Mouse (Mus musculus) cerebellum, postnatal 14 days (tissue): ENCODE measurements around the gene Rbms1.

Source experiments
- DNase-seq, 2 experiments: peaks; one replicate each; pipeline ENCODE4 v3.0.0; 2021; ENCODE audit warnings: mixed read lengths in 2 of 2

The Rbms1 gene

DNA sequence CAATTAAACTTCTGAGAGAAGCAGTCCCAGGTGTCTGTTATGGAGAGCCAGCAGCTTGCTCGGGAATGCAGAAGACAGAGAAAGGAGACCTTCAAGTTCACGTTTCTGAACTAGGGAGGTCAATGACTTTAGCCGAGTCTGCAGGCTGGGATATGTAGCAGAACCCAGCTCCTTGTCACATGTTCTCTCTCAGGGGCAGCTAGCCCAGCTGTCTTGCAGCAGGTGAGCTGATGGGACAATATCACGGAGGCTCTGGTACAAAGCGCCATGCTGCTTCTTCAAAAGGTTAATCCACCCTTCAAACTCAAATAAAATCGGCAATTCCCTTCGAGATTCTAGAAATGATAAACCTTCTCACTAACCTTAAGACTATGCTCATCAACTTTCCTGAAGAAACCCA is 158.2 kb downstream of the Rbms1 start:
- DNase-seq: no peak

DNA sequence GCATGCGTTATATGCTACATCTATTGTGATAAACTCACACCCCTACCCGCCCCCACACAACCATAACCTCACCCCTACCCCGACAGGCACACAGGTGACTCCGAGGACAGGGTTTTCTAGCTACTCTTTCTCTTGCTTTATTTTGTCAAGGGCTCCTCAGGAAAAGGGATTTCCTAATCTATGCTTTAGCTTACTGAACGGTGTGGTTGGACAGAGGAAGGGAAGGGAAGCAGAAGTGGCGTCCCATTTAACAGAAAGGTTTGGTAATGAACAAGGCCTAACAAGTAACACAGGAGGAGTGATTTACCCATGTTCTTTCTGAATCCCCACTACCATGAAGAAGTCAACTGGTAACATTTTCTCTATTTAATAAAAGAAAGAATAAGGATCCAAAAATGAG is 159.6 kb downstream of the Rbms1 start:
- no peak for DNase-seq

- no peak for DNase-seq
These were observed 160.2 kb downstream of the Rbms1 start for GRCm38 (mm10) chr2:60802828-60803227.

DNA sequence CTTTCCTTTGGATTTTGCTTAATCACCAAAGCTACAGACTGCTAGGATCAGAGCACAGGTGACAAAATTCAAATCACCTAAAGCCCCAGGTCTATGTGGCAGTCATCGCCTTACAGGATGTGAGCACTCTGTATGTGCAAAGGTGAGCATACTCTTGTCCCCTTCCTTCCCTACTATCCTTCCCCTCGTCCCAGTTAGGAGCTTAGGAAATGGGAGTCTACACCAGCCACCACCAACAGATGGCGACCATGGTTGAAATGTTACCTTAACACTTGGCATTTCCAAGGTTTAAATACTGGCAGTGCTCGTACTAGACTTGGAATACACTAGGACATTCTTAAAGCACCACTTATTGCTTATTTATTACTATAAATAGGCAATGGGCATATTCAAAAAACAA is 160.8 kb downstream of the Rbms1 start:
- peak; percentile 71 to 77 for DNase-seq

DNA sequence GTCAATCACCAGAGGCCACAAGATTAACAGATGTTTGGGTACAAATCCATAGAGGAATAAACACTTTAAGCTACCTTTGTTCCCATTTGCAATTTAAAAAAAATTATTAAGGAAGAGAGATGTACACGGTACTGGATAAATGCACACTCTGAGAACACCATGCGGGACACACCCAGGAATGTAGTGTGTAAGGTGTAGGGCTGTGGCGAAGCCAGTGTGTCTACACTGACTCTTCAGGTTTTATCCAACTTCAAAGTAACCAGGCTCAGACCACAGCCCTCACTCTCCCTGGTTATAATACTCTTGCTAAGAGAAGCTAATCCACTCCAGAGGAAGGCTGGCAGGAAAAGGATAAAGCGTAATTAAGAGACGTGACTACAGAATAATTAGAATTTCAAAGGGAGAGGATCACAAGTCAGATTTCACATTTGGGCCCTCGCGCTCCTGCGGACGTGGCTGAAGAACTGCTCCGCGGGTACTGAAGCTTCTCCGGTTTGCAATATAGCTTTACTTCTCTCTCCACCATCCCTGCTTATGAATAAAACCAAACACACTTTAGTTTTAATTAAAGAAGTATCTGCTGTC is 161.3 kb downstream of the Rbms1 start:
- no peak for DNase-seq

DNA sequence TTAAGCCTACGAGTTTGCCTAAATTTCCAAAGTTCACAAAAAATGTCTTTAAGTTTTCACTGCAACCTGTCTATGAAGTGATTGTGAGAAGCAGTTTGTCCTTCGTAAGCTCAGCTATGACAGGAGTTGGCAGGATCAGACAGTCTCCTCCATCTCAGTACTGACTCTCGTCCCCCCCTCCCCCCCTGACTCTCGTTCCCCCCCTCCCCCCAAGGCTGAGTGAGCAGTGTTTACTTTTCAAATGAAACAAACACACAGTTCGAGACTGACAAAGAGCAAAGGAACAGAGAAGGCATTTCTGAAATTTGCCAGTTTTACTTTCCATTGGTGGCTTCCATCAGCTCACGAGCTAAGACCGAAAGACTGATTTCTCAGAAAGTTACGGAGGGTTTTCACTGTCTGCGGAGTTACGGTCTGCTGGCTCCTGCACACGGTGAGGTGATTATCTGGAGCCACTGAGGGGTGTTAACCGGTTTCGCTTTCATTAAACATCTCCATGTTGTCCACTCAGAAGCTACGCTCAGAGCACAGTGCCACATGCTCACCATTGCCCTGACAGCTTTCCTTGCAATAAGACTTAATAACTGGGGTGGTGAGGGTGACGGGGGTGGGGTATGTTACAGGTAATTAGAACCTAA is 162.0 kb downstream of the Rbms1 start:
- no peak for DNase-seq

- no peak for DNase-seq
These were observed 163.2 kb downstream of the Rbms1 start for GRCm38 (mm10) chr2:60799816-60800215.

- no peak for DNase-seq
These were observed 164.0 kb downstream of the Rbms1 start for GRCm38 (mm10) chr2:60798767-60799529.

- peak in 1 of 2 experiments; percentile 24 for DNase-seq
These were observed 165.9 kb downstream of the Rbms1 start for GRCm38 (mm10) chr2:60796969-60797669.

DNA sequence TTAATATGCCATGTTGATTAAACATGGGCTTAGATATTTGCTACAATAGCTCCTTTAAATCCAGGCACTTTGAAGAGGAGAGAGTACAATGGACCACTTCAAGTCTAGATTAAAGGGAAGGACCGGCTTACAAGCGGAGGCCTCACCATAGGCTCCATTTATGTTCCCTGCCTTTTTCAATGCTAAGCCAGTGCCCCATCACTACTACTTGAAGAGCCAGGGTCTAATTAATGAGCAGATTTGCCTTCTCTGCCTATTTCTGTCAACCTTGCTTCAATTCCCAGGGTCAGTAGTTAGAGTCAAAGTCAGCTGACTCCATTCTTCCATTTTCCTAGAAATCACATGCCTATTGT is 166.4 kb downstream of the Rbms1 start:
- DNase-seq: no peak

GRCm38 (mm10) chr2:60795861-60796260 is 167.1 kb downstream of the Rbms1 start:
- no peak for DNase-seq

DNA sequence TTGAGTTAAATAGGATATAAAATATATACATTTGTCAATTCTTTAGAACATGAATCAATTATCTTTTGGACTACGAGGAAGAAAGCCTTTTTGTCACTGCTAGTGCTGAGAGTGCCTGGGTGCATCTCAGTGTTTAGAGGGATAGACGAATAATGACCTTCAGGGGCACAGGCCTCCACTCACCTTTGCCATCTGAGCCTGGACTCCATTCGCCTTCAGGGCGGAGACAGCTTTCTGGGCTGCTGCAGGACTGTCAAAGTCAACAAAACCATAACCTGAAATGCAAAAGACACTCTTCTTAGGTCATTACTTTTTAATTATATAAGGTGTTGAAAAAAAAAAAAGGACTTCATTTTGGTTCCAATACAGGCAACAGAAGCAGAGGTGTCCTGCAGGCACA is 170.5 kb downstream of the Rbms1 start:
- no peak for DNase-seq

GRCm38 (mm10) chr2:60789126-60789525 is 173.9 kb downstream of the Rbms1 start:
- no peak for DNase-seq

DNA sequence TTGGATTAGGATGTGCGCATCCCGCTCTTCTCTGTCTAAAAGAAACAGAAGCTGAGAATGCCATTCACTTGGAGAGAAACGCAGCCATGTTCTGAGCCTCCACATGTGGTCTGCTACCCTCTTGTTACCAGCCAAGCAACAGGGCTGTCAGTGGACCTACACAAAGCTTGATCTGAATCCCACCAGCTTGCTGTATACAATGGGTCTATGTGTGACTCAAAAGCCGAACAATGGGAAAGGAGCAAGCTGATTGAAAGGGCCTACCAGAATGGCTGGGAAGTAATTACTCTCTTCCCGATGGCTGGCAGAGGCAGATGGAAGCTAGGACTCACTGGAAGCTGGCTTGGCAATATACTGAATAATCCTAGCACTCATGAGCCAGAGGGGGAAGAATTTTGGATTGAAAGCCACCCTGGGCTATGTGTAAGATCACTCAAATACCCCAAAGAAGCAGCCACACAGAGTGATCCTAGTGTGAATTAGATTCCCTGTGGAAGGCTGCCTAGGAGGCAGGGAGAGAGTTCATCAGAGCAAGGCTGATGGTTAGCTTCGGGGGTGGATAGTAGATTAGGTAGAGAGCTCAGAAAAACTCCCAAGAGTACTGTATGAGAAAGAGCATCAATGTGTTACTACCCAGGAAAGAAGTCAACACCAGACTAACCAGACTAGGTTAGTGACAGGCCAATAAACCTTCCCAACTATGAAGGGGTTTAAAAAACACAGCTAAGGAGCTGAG is 174.7 kb downstream of the Rbms1 start:
- peak in 1 of 2 experiments; percentile 12 for DNase-seq

DNA sequence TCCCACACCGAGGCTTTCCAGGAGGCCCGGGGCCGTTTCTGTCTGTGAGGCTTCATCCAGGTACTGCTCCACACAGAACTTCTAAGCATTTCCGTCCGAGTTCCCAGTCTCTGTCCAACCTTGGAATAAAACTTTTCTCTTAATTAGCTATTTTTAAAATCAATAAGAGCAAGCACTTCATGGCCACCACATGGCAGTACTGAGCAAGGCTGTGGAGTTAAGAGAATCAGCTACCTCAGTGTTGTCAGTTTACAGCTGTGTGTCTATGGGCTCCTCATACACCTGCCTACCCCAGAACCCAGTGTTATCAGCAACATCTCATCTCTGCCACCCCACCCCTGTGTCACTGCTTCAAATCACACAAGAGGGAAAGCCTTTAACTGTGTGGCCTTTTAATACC is 175.9 kb downstream of the Rbms1 start:
- DNase-seq: no peak

DNA sequence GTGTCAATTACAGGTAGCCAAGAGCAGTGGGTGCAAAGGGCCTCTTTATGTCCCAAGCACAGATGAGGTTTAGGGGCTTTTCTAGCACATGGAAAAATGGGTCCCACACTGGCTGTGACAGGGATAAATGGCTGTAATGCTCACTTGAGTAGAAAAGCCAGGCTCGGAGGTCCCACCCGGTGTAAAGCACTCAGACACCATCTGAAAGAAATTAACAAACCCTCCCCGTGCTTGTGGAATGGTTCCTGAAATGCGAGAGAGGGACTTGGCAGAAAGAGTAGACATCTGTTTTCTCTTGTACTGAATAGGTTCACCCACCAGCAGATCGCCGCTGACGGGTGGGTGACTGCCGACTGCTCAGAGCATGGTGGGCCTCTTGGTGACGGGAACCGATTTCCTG is 176.7 kb downstream of the Rbms1 start:
- peak; percentile 29 to 46 for DNase-seq

GRCm38 (mm10) chr2:60774501-60774900 is 188.5 kb downstream of the Rbms1 start:
- no peak for DNase-seq

DNA sequence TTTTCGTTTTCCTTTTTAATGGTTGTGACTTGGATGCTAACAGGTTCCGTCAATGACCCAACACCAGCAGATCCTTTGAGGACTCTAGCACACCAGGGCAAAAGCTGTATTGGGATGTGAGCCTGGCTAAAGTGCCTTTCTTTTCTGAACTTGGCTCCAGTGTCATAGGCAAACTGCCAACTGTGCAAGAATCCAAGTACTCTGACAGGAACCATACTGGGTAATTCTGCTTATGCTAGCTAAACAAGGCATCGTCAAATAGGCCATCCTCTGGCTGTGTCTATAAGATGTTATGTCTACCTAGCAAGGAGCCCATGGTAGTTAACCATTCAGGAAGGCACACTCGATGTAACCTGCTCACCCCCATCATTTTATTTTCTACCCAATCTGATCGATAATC is 189.4 kb downstream of the Rbms1 start:
- peak; percentile 72 to 76 for DNase-seq

DNA sequence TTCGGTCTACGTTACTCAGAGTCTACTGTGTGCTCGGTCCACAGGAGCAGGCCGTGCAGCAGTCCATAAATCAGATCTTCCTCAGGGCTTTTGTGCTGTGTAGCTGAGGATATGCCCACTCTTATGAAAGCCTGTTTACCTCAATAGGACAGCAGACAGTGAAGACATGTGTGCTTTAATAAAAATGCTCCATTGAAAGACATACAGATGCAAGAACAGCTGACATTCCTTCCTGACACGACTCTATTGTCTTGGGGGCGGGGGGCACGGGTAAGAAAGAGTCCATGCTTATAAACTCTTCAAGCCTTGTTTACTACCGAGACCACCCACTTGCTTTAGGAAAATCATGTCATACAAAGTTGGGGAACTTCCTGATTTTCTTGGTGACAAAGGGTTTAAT is 196.6 kb downstream of the Rbms1 start:
- no peak for DNase-seq

DNA sequence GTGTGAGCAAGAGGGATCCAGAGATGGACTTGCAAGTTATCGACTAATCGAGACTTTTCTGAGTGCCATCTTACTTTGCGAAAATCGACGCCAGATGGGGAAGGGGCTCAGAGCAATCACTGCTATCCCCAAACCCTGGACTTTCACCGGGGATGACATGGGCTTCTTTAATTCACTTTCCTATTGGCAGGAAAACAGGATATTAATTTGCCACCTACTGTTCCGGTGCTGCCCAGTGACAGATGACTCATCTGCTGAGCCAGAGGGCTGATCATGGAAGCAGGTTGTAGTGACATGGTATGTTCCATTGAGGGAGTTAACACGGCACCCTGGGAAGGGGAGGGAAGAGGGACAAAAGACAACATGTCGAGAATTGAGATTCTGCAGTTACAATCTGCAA is 206.8 kb downstream of the Rbms1 start:
- DNase-seq: peak; percentile 47 to 59

DNA sequence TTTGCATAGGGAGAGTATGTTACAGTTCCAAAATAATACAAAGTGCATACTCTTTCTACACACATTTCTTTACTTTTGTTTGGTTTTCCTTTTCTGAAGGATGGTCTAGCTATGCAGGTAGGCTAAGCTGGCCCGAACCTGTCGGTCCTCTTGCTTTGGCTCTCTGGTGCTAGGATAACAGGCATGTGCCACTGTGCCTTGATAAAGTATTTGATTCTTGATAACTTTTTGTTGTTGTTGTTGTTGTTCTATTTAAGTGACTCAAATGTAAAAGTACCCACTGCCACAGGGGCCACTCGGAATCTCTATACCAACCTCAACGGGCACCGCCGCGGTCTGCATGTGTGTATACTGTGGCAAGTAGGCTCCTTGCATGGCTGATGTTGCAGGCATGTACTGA is 207.9 kb downstream of the Rbms1 start:
- DNase-seq: no peak

- no peak for DNase-seq
These were observed 211.7 kb downstream of the Rbms1 start for GRCm38 (mm10) chr2:60751274-60751673.

- DNase-seq: no peak
These were observed 212.4 kb downstream of the Rbms1 start for GRCm38 (mm10) chr2:60750591-60750990.
